Comparison of ENCODE assay signal across 8 mouse cellular contexts in genomic region chr2:29889066-29889944, GRCm38 (mm10). TPM values are rescaled to one million over a fixed set of nuclear protein-coding genes. Genes with fewer than 3 reads are reported as not detected.
DNase-seq lines count a peak whose midpoint lies in the region; ATAC-seq and TF ChIP-seq lines count a peak whose summit lies in the region.

TSS of gene Odf2 (plus strand) at chr2:29889221.

- H3ac ChIP-seq in C2C12 (ENCODE audit: control insufficient read depth, insufficient read length, low read depth) (peak within 1 kb of the TSS; percentile 97), myocyte (ENCODE audit: control insufficient read depth, insufficient read length) (peak within 1 kb of the TSS; percentile 23)

- H3K4me3 ChIP-seq in C2C12 (ENCODE audit: insufficient read depth, poor library complexity, severe bottlenecking) = peak within 1 kb of the TSS; percentile 93
- peak within 1 kb of the TSS; percentile 94 for H3K4me3 ChIP-seq in erythroblast, embryonic 14.5 days (replicated peaks)
- peak within 1 kb of the TSS; percentile 100 for H3K4me3 ChIP-seq in heart, embryonic 11.5 days (ENCODE audit: low read depth, low read length)
- peak within 1 kb of the TSS; percentile 100 for H3K4me3 ChIP-seq in kidney, embryonic 16.5 days (ENCODE audit: low read length)
- H3K4me3 ChIP-seq in liver, adult 2 months (ENCODE audit: insufficient read depth, low read depth, low read length) = peak within 1 kb of the TSS; percentile 93
- H3K4me3 ChIP-seq in myocyte = peak within 1 kb of the TSS; percentile 53

- peak within 1 kb of the TSS; percentile 96 for H3K9ac ChIP-seq in heart, embryonic 11.5 days (ENCODE audit: low read depth, low read length)
- peak within 1 kb of the TSS; percentile 94 for H3K9ac ChIP-seq in kidney, embryonic 16.5 days (replicated peaks; ENCODE audit: low read length)
- H3K9ac ChIP-seq in liver, adult 2 months (ENCODE audit: low read depth, low read length) = peak within 1 kb of the TSS; percentile 82

- peak; percentile 55; the same call in 1 of the 2 replicates for TF ChIP-seq POLR2A in brain, embryonic 14.5 days (IDR thresholded peaks at IDR 0.05; ENCODE audit: borderline replicate concordance, extremely low read depth, insufficient read depth, insufficient read length, poor library complexity, severe bottlenecking)
- no peak for TF ChIP-seq POLR2A in liver, adult 2 months (IDR thresholded peaks at IDR 0.05; ENCODE audit: extremely low read depth, insufficient read depth, low read length)
- peak; percentile 78 for TF ChIP-seq POLR2A in myocyte (IDR thresholded peaks at IDR 0.05; ENCODE audit: insufficient read length, low read depth)

- H3K27me3 ChIP-seq in C2C12 (ENCODE audit: control insufficient read depth, insufficient read depth, insufficient read length) (no peaks in the 10 kb centered on the region), myocyte (ENCODE audit: control insufficient read depth, insufficient read depth, insufficient read length) (no peaks in the 10 kb centered on the region)
- peaks cover 27% of the 10 kb centered on the region for H3K27me3 ChIP-seq in erythroblast, embryonic 14.5 days (ENCODE audit: control insufficient read depth)
- H3K27me3 ChIP-seq in heart, embryonic 11.5 days (ENCODE audit: control insufficient read depth, insufficient read depth, low read length) = no peaks in the 10 kb centered on the region
- H3K27me3 ChIP-seq in kidney, embryonic 16.5 days (ENCODE audit: insufficient read depth, low read length) = no peaks in the 10 kb centered on the region
- no peaks in the 10 kb centered on the region for H3K27me3 ChIP-seq in liver, adult 2 months (ENCODE audit: control insufficient read depth, insufficient read depth, low read length)
- H3K27me3 ChIP-seq in splenic B cell, adult 2 months (ENCODE audit: control insufficient read depth, insufficient read depth, low read length, poor library complexity, severe bottlenecking) = no peaks in the 10 kb centered on the region

- peak within 1 kb of the TSS; percentile 67 for H3K4me2 ChIP-seq in heart, embryonic 11.5 days
- peak within 1 kb of the TSS; percentile 93 for H3K4me2 ChIP-seq in kidney, embryonic 16.5 days (replicated peaks; ENCODE audit: low read depth, low read length)
- H3K4me2 ChIP-seq in myocyte (ENCODE audit: low read depth) = peak within 1 kb of the TSS; percentile 84

- H3K4me1 ChIP-seq in erythroblast, embryonic 14.5 days (ENCODE audit: control insufficient read depth) = peaks cover 38% of the 10 kb centered on the region
- peaks cover 12% of the 10 kb centered on the region for H3K4me1 ChIP-seq in heart, embryonic 11.5 days (ENCODE audit: control insufficient read depth, insufficient read depth, low read length)
- H3K4me1 ChIP-seq in kidney, embryonic 16.5 days (ENCODE audit: insufficient read depth, low read length) = peaks cover 14% of the 10 kb centered on the region
- peaks cover 8% of the 10 kb centered on the region; the same call in 1 of the 2 replicates for H3K4me1 ChIP-seq in liver, adult 2 months (ENCODE audit: control insufficient read depth, insufficient read depth, low read length)

- WGBS in heart, embryonic 11.5 days (ENCODE audit: insufficient replicate concordance) = under 1% methylated on average over 70 of the region's 70 CpGs
- WGBS in kidney, embryonic 16.5 days = under 1% methylated on average over 56 of the region's 70 CpGs
- WGBS in liver, adult 2 months = 1% methylated on average over 70 of the region's 70 CpGs

- peaks cover 23% of the 10 kb centered on the region for H3K79me2 ChIP-seq in C2C12 (ENCODE audit: control insufficient read depth, insufficient read depth)
- H3K79me2 ChIP-seq in liver, adult 2 months (ENCODE audit: control insufficient read depth, insufficient read depth, low read length) = peaks cover 4% of the 10 kb centered on the region; the same call in 1 of the 2 replicates
- peaks cover 14% of the 10 kb centered on the region for H3K79me2 ChIP-seq in myocyte (ENCODE audit: control insufficient read depth, insufficient read depth)

- H3K9me3 ChIP-seq in erythroblast, embryonic 14.5 days (ENCODE audit: control insufficient read depth, low read length) = no peaks in the 10 kb centered on the region
- no peaks in the 10 kb centered on the region for H3K9me3 ChIP-seq in heart, embryonic 11.5 days (replicated peaks; ENCODE audit: control insufficient read depth, low read length)
- H3K9me3 ChIP-seq in kidney, embryonic 16.5 days (ENCODE audit: low read length) = no peaks in the 10 kb centered on the region

- peak; percentile 90 for ATAC-seq in heart, embryonic 11.5 days (replicated peaks; ENCODE audit: insufficient number of reproducible peaks, low FRiP score, low TSS enrichment)
- ATAC-seq in kidney, embryonic 16.5 days (ENCODE audit: low FRiP score, low TSS enrichment) = peak; percentile 90

- peak; percentile 99 for DNase-seq in brain, embryonic 14.5 days (ENCODE audit: low read depth)
- DNase-seq in liver, adult 2 months (ENCODE audit: extremely low read depth, low read depth, low spot score) = peak; percentile 80
- DNase-seq in splenic B cell, adult 2 months (ENCODE audit: low read depth, low spot score) = peak; percentile 99

- H3K36me3 ChIP-seq in C2C12 (ENCODE audit: control insufficient read depth, insufficient read depth) = peaks cover 26% of the 10 kb centered on the region
- H3K36me3 ChIP-seq in erythroblast, embryonic 14.5 days (ENCODE audit: control insufficient read depth) = peaks cover 36% of the 10 kb centered on the region
- peaks cover 9% of the 10 kb centered on the region for H3K36me3 ChIP-seq in heart, embryonic 11.5 days (ENCODE audit: control insufficient read depth, insufficient read depth, low read length)
- peaks cover 20% of the 10 kb centered on the region for H3K36me3 ChIP-seq in kidney, embryonic 16.5 days (ENCODE audit: insufficient read depth, low read length)
- peaks cover 4% of the 10 kb centered on the region; the same call in 1 of the 2 replicates for H3K36me3 ChIP-seq in liver, adult 2 months (ENCODE audit: control insufficient read depth, insufficient read depth, low read length)
- peaks cover 10% of the 10 kb centered on the region for H3K36me3 ChIP-seq in myocyte (ENCODE audit: control insufficient read depth, insufficient read depth)
- H3K36me3 ChIP-seq in splenic B cell, adult 2 months (ENCODE audit: control insufficient read depth, insufficient read depth, low read length, poor library complexity, severe bottlenecking) = peaks cover 7% of the 10 kb centered on the region; the same call in 1 of the 2 replicates

- peak within 1 kb of the TSS; percentile 93 for H3K27ac ChIP-seq in heart, embryonic 11.5 days (ENCODE audit: low read depth, low read length)
- peak within 1 kb of the TSS; percentile 94 for H3K27ac ChIP-seq in kidney, embryonic 16.5 days (ENCODE audit: low read length)
- H3K27ac ChIP-seq in liver, adult 2 months (replicated peaks; ENCODE audit: insufficient read depth, low read depth, low read length) = peak within 1 kb of the TSS; percentile 47

- TF ChIP-seq CTCF in C2C12 (IDR thresholded peaks at IDR 0.05; ENCODE audit: control insufficient read depth, insufficient read depth, insufficient read length) = no peak
- TF ChIP-seq CTCF in brain, embryonic 14.5 days (IDR thresholded peaks at IDR 0.05; ENCODE audit: borderline replicate concordance, extremely low read depth, insufficient read depth, insufficient read length) = no peak
- TF ChIP-seq CTCF in liver, adult 2 months (IDR thresholded peaks at IDR 0.05; ENCODE audit: low read depth, low read length) = no peak

- H3K79me3 ChIP-seq in C2C12 (ENCODE audit: low read depth) = peaks cover 6% of the 10 kb centered on the region

TF ChIP-seq in C2C12, 6 proteins besides CTCF, POLR2A, EP300 and RAD21:
- TF ChIP-seq CEBPB (IDR thresholded peaks at IDR 0.05; ENCODE audit: low read depth) = no peak
- peak; percentile 82 for TF ChIP-seq USF1 (IDR thresholded peaks at IDR 0.05; ENCODE audit: low read depth)
- no peak for TF ChIP-seq MYOG (IDR thresholded peaks at IDR 0.05; ENCODE audit: control insufficient read depth, extremely low read depth, insufficient read length)
- TF ChIP-seq FOSL1 (IDR thresholded peaks at IDR 0.05; ENCODE audit: insufficient read depth, low read length, poor library complexity, severe bottlenecking) = no peak
- TF ChIP-seq MYOD1 (IDR thresholded peaks at IDR 0.05; ENCODE audit: control insufficient read depth, insufficient read length, low read depth) = no peak
- TF ChIP-seq MAX (IDR thresholded peaks at IDR 0.05) = peak; percentile 49

TF ChIP-seq in myocyte, 11 proteins besides CTCF, POLR2A, EP300 and RAD21:
- no peak for TF ChIP-seq SRF (IDR thresholded peaks at IDR 0.05; ENCODE audit: control insufficient read depth, insufficient read length, low read depth)
- no peak for TF ChIP-seq E2F4 (IDR thresholded peaks at IDR 0.05; ENCODE audit: insufficient read depth)
- no peak for TF ChIP-seq TCF12 (IDR thresholded peaks at IDR 0.05; ENCODE audit: insufficient read depth, poor library complexity, severe bottlenecking)
- TF ChIP-seq MAX (IDR thresholded peaks at IDR 0.05; ENCODE audit: low read depth) = no peak
- peak; percentile 69 for TF ChIP-seq POLR2AphosphoS2 (IDR thresholded peaks at IDR 0.05; ENCODE audit: insufficient read length, low read depth)
- TF ChIP-seq USF1 (IDR thresholded peaks at IDR 0.05; ENCODE audit: low read depth) = peak; percentile 73
- no peak for TF ChIP-seq REST (IDR thresholded peaks at IDR 0.05; ENCODE audit: insufficient read depth, insufficient read length)
- TF ChIP-seq MYOD1 (IDR thresholded peaks at IDR 0.05; ENCODE audit: control insufficient read depth in 1 of 3, insufficient read length in 2 of 3, low read depth in 2 of 3) = peak in 1 of 3 experiments; percentile 28
- TF ChIP-seq MYOG (IDR thresholded peaks at IDR 0.05; ENCODE audit: control insufficient read depth in 1 of 3, insufficient read depth in 1 of 3, insufficient read length in 2 of 3, low read depth in 2 of 3) = peak in 1 of 3 experiments; percentile 37
- TF ChIP-seq CEBPB (IDR thresholded peaks at IDR 0.05; ENCODE audit: insufficient read depth, poor library complexity, severe bottlenecking) = no peak
- no peak for TF ChIP-seq TCF3 (IDR thresholded peaks at IDR 0.05; ENCODE audit: insufficient read length, low read depth)

RNA-seq across cellular contexts. Expression of gene Odf2, which starts in this region (rescaled TPM):
- 31.3 TPM for polyA plus RNA-seq in C2C12 (2012; fragmentation: generic; extraction: Trizol)
- 72.4 and 100 TPM in 2 replicates for polyA plus RNA-seq in brain, embryonic 14.5 days (2012; rRNA removed)
- 5.7 and 6.0 TPM in 2 replicates for polyA plus RNA-seq in erythroblast, embryonic 14.5 days (2012)
- 56.3 and 62.0 TPM in 2 replicates for polyA plus RNA-seq in heart, embryonic 11.5 days (2014; fragmentation: Nextera tagmentation; extraction: Ambion mirVana)
- 57.7 and 76.5 TPM in 2 replicates for polyA plus RNA-seq in kidney, embryonic 16.5 days (2015; fragmentation: Nextera tagmentation; extraction: Ambion mirVana)
- total RNA-seq in liver, adult 2 months (2014; rRNA removed) = 6.4 and 7.0 TPM in 2 replicates
- polyA plus RNA-seq in liver, adult 2 months (2012; rRNA removed) = 3.7 and 7.0 TPM in 2 replicates
- 37.8 TPM for polyA plus RNA-seq in myocyte (2012; fragmentation: generic; extraction: Trizol)

Comparison
In these comparisons a context has a peak if more than half of its experiments do, and no peak if none do; other contexts are left out.
1. Peak in every context shown above with its lines: DNase-seq, ATAC-seq, H3K4me3 ChIP-seq and H3K27ac ChIP-seq.